Mouse (Mus musculus): Measurements from ENCODE around the gene Plekha7. TPM values are rescaled to one million over a fixed set of nuclear protein-coding genes. Genes with fewer than 3 reads are reported as not detected.
A peak's percentile ranks its signal among the peaks of the same experiment; 100 is the strongest.

Plekha7 gene
- polyA plus RNA-seq, 1 experiment from 2014 or later, result 7.3 TPM

DNA sequence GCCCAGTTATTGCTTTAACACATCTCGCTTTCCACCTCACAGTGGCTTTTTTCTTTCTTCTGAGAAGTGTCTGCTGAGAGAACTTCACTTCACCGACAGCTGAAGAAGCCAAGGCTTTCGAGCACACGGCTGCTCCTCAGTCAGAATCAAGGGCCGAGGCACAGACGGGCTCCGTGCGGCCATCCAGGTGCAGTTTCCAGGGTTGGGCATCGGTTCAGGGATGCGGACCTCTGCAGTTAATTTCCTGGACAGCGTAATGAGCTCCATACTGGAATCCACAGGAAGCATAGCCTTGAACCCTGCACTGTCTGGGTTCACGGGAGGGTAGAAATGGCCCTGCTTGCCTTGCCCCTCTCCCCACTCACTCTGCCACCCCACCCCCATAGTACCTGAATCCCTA, 184.1 kb downstream of the Plekha7 start:
- no peak overlapping the region for H3K27ac ChIP-seq
- no peak overlapping the region for H3K9ac ChIP-seq
- WGBS, result 88% methylated on average over 12 of the region's 12 CpGs
- H3K27me3 ChIP-seq (ENCODE audit: control insufficient read depth, insufficient read depth, low read length), result no peaks in the 10 kb centered on the region
- no peaks in the 10 kb centered on the region for H3K9me3 ChIP-seq (ENCODE audit: control insufficient read depth, low read length)
- H3K4me1 ChIP-seq (replicated peaks; ENCODE audit: control insufficient read depth, insufficient read depth, low read length), result peaks cover 5% of the 10 kb centered on the region; the same call in 1 of the 2 replicates
- H3K36me3 ChIP-seq (replicated peaks; ENCODE audit: control insufficient read depth, insufficient read depth), result no peaks in the 10 kb centered on the region
- no peak overlapping the region for H3K4me3 ChIP-seq (replicated peaks; ENCODE audit: low read length)
- no peak overlapping the region for H3K4me2 ChIP-seq (replicated peaks)
- ATAC-seq (ENCODE audit: low FRiP score) (no peak), DNase-seq (ENCODE audit: low spot score) (no peak)

DNA sequence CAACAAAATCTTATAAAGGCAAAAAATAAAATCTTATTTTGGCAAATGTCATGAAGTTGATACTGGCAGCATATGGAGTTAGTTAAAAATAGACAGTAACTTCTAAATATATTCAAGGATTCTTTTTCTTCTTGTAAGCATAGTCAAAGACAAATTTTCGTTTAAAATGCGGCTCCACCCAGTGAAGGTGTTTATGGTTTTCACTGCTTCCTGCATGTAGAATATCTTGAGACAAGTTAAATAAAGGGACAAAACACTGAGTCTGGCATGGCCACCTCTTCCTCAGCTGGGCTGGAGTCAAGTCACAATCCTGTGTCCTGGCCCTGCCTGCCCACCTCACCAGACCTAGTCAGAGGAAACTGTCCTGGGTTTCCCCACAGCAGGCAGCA, 184.6 kb downstream of the Plekha7 start:
- ATAC-seq (ENCODE audit: low FRiP score), result no peak
- WGBS, result 86% methylated on average over 2 of the region's 2 CpGs
- H3K4me2 ChIP-seq (replicated peaks), result no peak overlapping the region
- DNase-seq (ENCODE audit: low spot score), result no peak
- no peak overlapping the region for H3K27ac ChIP-seq
- H3K4me1 ChIP-seq (replicated peaks; ENCODE audit: control insufficient read depth, insufficient read depth, low read length), result peaks cover 5% of the 10 kb centered on the region; the same call in 1 of the 2 replicates
- no peaks in the 10 kb centered on the region for H3K9me3 ChIP-seq (ENCODE audit: control insufficient read depth, low read length)
- no peak overlapping the region for H3K4me3 ChIP-seq (replicated peaks; ENCODE audit: low read length)
- H3K36me3 ChIP-seq (replicated peaks; ENCODE audit: control insufficient read depth, insufficient read depth), result no peaks in the 10 kb centered on the region
- H3K27me3 ChIP-seq (ENCODE audit: control insufficient read depth, insufficient read depth, low read length), result no peaks in the 10 kb centered on the region
- H3K9ac ChIP-seq, result no peak overlapping the region

DNA sequence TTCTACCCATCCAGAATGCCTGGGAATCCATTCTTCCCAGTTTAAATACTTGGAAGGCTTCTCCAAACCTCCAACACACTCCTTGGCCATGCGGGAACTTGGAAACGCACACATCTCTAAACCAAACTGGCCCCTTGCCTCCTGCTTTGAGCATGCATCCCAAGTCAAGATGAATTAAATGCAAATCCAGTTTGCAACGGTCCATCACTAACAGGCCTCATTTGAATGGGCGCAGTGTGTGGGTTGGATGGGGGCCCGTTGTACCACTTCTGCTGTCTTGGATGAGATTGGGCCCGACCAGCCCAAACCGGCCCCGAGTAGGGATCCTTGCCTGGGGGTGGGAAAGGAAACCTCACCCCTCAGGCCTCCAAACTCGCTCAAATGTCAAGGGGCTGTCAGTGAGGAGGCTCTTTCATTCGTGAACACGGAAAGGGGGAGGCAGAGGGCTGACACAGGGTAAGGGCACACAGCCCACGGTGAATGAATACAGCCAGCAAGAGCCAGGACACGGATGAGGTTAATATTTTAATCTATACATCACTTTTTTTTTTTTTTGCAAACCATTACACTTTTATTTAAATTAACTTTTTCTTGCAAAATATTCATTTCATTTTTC, 185.1 kb downstream of the Plekha7 start:
- Histone ChIP-seq H3K27me3 (ENCODE audit: control insufficient read depth, insufficient read depth, low read length) (no peaks in the 10 kb centered on the region), H3K4me3 (replicated peaks; ENCODE audit: low read length) (no peak overlapping the region), H3K4me1 (replicated peaks; ENCODE audit: control insufficient read depth, insufficient read depth, low read length) (peaks cover 5% of the 10 kb centered on the region; the same call in 1 of the 2 replicates), H3K9me3 (ENCODE audit: control insufficient read depth, low read length) (no peaks in the 10 kb centered on the region), H3K36me3 (replicated peaks; ENCODE audit: control insufficient read depth, insufficient read depth) (no peaks in the 10 kb centered on the region), H3K4me2 (replicated peaks) (no peak overlapping the region), H3K27ac (no peak overlapping the region), H3K9ac (no peak overlapping the region)
- DNase-seq (ENCODE audit: low spot score), result peak; percentile 36
- ATAC-seq (ENCODE audit: low FRiP score), result peak; percentile 82; the same call in 1 of the 2 replicates
- 26% methylated on average over 13 of the region's 13 CpGs for WGBS

DNA sequence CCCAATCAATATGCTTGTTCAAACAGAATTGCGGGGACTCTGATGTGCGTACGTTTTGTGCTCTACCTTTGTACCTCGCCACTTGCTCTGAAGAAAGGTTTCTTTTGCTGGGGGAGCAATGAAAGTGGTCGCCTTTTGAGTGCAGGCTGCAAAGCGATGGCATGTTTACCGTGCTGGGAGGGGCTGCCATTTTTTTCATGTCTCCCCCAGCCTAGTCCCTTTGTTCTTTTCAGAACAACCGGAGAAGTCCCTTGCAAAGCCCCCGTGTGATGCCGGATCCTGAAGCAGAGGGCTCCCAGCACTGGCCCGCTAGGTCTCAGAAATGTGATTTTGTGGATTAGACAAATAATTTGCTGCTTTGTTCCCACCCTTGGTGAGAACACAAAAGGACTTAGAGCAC, 187.0 kb downstream of the Plekha7 start:
- Histone ChIP-seq H3K9ac (no peak overlapping the region), H3K4me3 (replicated peaks; ENCODE audit: low read length) (no peak overlapping the region), H3K4me1 (replicated peaks; ENCODE audit: control insufficient read depth, insufficient read depth, low read length) (peaks cover 5% of the 10 kb centered on the region; the same call in 1 of the 2 replicates), H3K27ac (no peak overlapping the region), H3K27me3 (ENCODE audit: control insufficient read depth, insufficient read depth, low read length) (no peaks in the 10 kb centered on the region), H3K9me3 (ENCODE audit: control insufficient read depth, low read length) (no peaks in the 10 kb centered on the region), H3K4me2 (replicated peaks) (no peak overlapping the region), H3K36me3 (replicated peaks; ENCODE audit: control insufficient read depth, insufficient read depth) (no peaks in the 10 kb centered on the region)
- DNase-seq (ENCODE audit: low spot score) (no peak), ATAC-seq (ENCODE audit: low FRiP score) (no peak)
- 34% methylated on average over 11 of the region's 11 CpGs for WGBS

DNA sequence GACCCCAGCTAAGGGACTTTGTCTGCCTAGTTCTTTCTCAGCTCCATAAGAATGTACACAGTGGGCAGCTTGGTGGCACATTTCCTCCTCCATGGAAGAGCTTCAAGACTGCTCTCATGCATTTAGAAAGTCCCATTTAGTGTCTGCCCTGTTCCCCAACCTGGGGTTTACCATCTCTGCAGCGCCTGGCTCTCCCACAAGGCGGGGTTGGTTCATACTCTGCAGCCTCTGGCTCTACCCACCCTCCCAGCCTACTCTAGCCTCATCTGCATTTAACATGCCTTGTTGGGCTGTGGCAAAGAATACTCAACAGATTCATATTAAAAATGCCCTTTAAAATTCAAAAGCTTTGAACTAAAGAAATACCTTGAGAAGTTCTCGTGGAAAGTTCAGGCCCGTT, 187.4 kb downstream of the Plekha7 start:
- no peak overlapping the region for H3K4me2 ChIP-seq (replicated peaks)

DNA sequence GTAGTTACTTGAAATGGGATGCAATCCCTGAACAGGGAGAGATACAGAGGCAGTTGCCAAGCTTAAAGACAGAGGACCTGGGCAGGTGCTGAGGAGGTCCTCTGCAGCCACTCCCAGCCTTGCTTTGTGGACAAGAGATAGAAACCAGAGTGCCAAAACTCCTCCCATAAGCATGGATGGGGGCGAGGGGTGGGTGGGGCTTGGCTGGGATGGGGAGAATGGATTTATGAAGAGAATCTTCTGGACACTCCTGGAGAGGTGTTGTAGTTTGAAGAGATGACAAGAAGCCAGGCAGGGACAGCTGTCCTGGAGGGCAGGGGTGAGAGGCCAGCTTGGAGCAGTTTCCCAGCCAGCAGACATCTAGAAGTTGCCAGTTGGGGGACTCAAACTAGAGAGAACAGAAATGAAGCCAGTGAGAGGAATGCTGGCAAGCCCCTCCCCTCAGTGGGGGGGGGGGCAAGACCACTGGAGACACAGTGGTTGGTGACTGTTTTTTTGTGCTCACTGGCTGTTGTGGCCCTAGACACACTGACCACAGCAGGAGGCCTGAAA, 188.8 kb downstream of the Plekha7 start:
- Histone ChIP-seq H3K4me1 (replicated peaks; ENCODE audit: control insufficient read depth, insufficient read depth, low read length) (peaks cover 5% of the 10 kb centered on the region; the same call in 1 of the 2 replicates), H3K9me3 (ENCODE audit: control insufficient read depth, low read length) (no peaks in the 10 kb centered on the region), H3K36me3 (replicated peaks; ENCODE audit: control insufficient read depth, insufficient read depth) (no peaks in the 10 kb centered on the region), H3K4me2 (replicated peaks) (no peak overlapping the region), H3K9ac (no peak overlapping the region), H3K27me3 (ENCODE audit: control insufficient read depth, insufficient read depth, low read length) (no peaks in the 10 kb centered on the region), H3K27ac (no peak overlapping the region), H3K4me3 (replicated peaks; ENCODE audit: low read length) (no peak overlapping the region)
- no peak for ATAC-seq (ENCODE audit: low FRiP score)
- 85% methylated on average over 1 of the region's 1 CpGs for WGBS
- DNase-seq (ENCODE audit: low spot score), result no peak

More for the DNA sequence above, 187.4 kb downstream of the Plekha7 start:
- WGBS, result 73% methylated on average over 4 of the region's 4 CpGs
- Histone ChIP-seq H3K36me3 (replicated peaks; ENCODE audit: control insufficient read depth, insufficient read depth) (no peaks in the 10 kb centered on the region), H3K27ac (no peak overlapping the region), H3K9me3 (ENCODE audit: control insufficient read depth, low read length) (no peaks in the 10 kb centered on the region), H3K4me1 (replicated peaks; ENCODE audit: control insufficient read depth, insufficient read depth, low read length) (peaks cover 5% of the 10 kb centered on the region; the same call in 1 of the 2 replicates), H3K4me3 (replicated peaks; ENCODE audit: low read length) (no peak overlapping the region), H3K9ac (no peak overlapping the region), H3K27me3 (ENCODE audit: control insufficient read depth, insufficient read depth, low read length) (no peaks in the 10 kb centered on the region)
- ATAC-seq (ENCODE audit: low FRiP score), result no peak
- DNase-seq (ENCODE audit: low spot score), result no peak

DNA sequence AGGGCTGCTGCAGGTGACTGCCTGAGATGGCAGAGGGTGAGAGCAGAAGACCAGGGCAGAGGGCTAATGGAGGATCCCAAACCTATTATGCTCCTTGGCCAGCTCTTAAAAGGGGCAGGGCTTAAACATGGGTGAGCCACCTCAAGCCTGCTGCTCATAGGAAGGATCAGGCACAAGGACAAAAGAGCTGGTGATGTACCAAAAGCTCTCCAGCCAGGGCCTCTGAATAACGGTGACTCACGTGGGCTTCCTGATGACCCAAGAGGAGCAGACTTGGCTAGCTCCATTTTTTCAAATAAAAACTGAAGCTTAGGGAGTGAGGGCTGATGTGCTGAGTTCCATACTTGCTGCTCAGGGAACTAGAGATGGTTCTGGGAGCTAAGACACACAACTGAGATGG, 192.2 kb downstream of the Plekha7 start:
- 68% methylated on average over 2 of the region's 2 CpGs for WGBS
- no peaks in the 10 kb centered on the region for H3K9me3 ChIP-seq (ENCODE audit: control insufficient read depth, low read length)
- no peak overlapping the region for H3K4me2 ChIP-seq (replicated peaks)
- H3K4me3 ChIP-seq (replicated peaks; ENCODE audit: low read length), result no peak overlapping the region
- H3K36me3 ChIP-seq (replicated peaks; ENCODE audit: control insufficient read depth, insufficient read depth), result no peaks in the 10 kb centered on the region
- H3K4me1 ChIP-seq (replicated peaks; ENCODE audit: control insufficient read depth, insufficient read depth, low read length), result no peaks in the 10 kb centered on the region
- H3K9ac ChIP-seq, result no peak overlapping the region
- no peak overlapping the region for H3K27ac ChIP-seq
- DNase-seq (ENCODE audit: low spot score) (no peak), ATAC-seq (ENCODE audit: low FRiP score) (no peak)
- no peaks in the 10 kb centered on the region for H3K27me3 ChIP-seq (ENCODE audit: control insufficient read depth, insufficient read depth, low read length)

DNA sequence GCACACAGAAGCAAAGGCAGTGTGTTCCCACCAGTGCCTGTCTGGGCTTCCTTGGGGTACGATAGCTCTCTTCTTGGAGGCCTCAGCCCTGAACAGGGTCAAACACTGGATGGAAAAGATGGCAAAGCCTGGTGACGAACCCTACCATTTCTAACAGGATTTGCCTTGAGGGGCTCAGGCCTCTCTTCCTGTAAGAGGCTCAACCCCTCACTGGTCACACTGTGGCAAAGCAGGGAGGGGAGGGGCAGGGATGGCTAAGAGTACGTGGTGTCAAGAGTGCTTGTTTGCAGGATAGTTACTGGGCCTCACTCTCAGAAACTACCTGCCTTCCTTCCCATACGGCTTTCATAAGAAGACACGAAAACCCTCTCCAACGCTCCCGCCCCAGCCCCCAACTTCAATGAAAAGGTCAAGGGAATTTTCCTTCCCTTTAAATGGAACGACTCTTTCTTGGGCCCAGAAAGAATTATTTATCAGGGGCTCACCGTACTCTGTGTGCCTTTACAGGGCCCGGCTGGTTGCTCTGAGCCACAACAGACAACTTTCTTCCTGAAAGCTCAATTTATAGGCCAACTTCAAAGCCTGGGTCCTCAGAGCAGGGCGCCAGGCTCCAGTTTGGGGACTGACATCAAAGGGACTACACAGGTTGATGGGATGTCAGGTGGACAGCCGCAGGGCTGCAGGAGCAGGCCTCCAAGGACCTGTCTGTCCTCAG, 192.8 kb downstream of the Plekha7 start:
- DNase-seq (ENCODE audit: low spot score), result no peak
- H3K4me2 ChIP-seq (replicated peaks), result no peak overlapping the region
- H3K9ac ChIP-seq, result no peak overlapping the region
- no peak overlapping the region for H3K27ac ChIP-seq
- no peaks in the 10 kb centered on the region for H3K36me3 ChIP-seq (replicated peaks; ENCODE audit: control insufficient read depth, insufficient read depth)
- no peak overlapping the region for H3K4me3 ChIP-seq (replicated peaks; ENCODE audit: low read length)
- WGBS, result 81% methylated on average over 12 of the region's 12 CpGs
- no peaks in the 10 kb centered on the region for H3K27me3 ChIP-seq (ENCODE audit: control insufficient read depth, insufficient read depth, low read length)
- no peaks in the 10 kb centered on the region for H3K9me3 ChIP-seq (ENCODE audit: control insufficient read depth, low read length)
- H3K4me1 ChIP-seq (replicated peaks; ENCODE audit: control insufficient read depth, insufficient read depth, low read length), result no peaks in the 10 kb centered on the region
- no peak for ATAC-seq (ENCODE audit: low FRiP score)

DNA sequence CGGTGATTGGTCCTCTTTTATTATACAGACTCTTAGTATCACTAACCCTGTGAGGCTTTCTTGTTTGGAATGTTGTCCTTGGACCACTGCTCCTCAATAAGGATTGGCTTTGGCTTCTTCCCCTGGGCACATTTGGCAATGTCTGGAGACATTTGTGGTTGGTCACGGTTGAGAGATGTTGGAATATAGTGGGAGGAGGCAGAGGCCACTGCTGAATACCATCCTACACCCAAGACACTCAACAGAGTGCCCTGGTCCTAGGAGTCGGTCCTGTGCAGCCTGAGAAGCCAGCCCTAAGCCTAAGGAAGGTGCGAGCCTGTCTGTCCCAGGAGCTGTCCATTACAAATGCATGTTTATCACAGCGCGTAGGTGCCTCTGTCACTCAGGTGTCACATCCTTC, 196.6 kb downstream of the Plekha7 start:
- 85% methylated on average over 6 of the region's 6 CpGs for WGBS
- no peaks in the 10 kb centered on the region for H3K4me1 ChIP-seq (replicated peaks; ENCODE audit: control insufficient read depth, insufficient read depth, low read length)
- H3K27me3 ChIP-seq (ENCODE audit: control insufficient read depth, insufficient read depth, low read length), result no peaks in the 10 kb centered on the region
- H3K9me3 ChIP-seq (ENCODE audit: control insufficient read depth, low read length), result no peaks in the 10 kb centered on the region
- no peak overlapping the region for H3K9ac ChIP-seq
- no peak overlapping the region for H3K27ac ChIP-seq
- H3K4me2 ChIP-seq (replicated peaks), result no peak overlapping the region
- H3K36me3 ChIP-seq (replicated peaks; ENCODE audit: control insufficient read depth, insufficient read depth), result peaks cover 9% of the 10 kb centered on the region; the same call in 1 of the 2 replicates
- H3K4me3 ChIP-seq (replicated peaks; ENCODE audit: low read length), result no peak overlapping the region
- DNase-seq (ENCODE audit: low spot score) (no peak), ATAC-seq (ENCODE audit: low FRiP score) (no peak)
